Mouse (Mus musculus): Measurements from ENCODE around the gene Adprhl1. TPM values are rescaled to one million over a fixed set of nuclear protein-coding genes. Genes with fewer than 3 reads are reported as not detected.

Gene Adprhl1
- total RNA-seq, 2 experiments from 2014 or later, result 51.9 to 71.6 TPM

GRCm38 (mm10) chr8:13175650-13176049 lies 78.3 kb downstream of the Adprhl1 start:
- DNase-seq, result no peak
- intact Hi-C loops (cut with DNase I; ENCODE audit: low total_unique reads), result loop anchor here (5.0 kb wide), 1 partner anchor 33 kb away; no protein-coding TSS in a partner anchor

GRCm38 (mm10) chr8:13174811-13175210 lies 79.2 kb downstream of the Adprhl1 start:
- intact Hi-C loops (cut with DNase I; ENCODE audit: low total_unique reads), result loop anchor here (5.0 kb wide), 1 partner anchor 33 kb away; no protein-coding TSS in a partner anchor
- DNase-seq, result no peak

GRCm38 (mm10) chr8:13174305-13174704 lies 79.7 kb downstream of the Adprhl1 start:
- intact Hi-C loops (cut with DNase I; ENCODE audit: low total_unique reads), result no loop called here
- no peak for DNase-seq

Small RNA genes within 50 kb of the gene (microRNA-seq; reads per million reads assigned to microRNA genes)
- gene Mir1968, result 5.0 to 6.4 reads per million in 2 experiments

Other genes starting within 250 kb of the Adprhl1 start
- gene F7, start 228.1 kb downstream of the Adprhl1 start, total RNA-seq (2021), result not detected
- not detected for gene F10, start 216.9 kb downstream of the Adprhl1 start, total RNA-seq (2021)
- gene Proz, start 193.2 kb downstream of the Adprhl1 start, total RNA-seq (2021), result not detected
- 1 to 10 TPM; 6.7 to 8.4 TPM for gene Pcid2, start 148.7 kb downstream of the Adprhl1 start, total RNA-seq (2021)
- 10 to 100 TPM; 73.3 to 76.9 TPM for gene Cul4a, start 148.5 kb downstream of the Adprhl1 start, total RNA-seq (2021)
- gene Lamp1, start 95.0 kb downstream of the Adprhl1 start, total RNA-seq (2021), result 100 to 1,000 TPM; 222 to 232 TPM
- 10 to 100 TPM; 10.1 to 12.4 TPM for gene Grtp1, start 53.5 kb downstream of the Adprhl1 start, total RNA-seq (2021)
- 10 to 100 TPM; 45.6 to 46.1 TPM for gene Dcun1d2, start 34.0 kb upstream of the Adprhl1 start, total RNA-seq (2021)
- gene Tmco3, start 34.0 kb upstream of the Adprhl1 start, total RNA-seq (2021), result 10 to 100 TPM; 12.7 to 13.3 TPM
- 10 to 100 TPM; 38.3 to 39.1 TPM for gene Tfdp1, start 84.6 kb upstream of the Adprhl1 start, total RNA-seq (2021)
- gene Atp4b, start 142.7 kb upstream of the Adprhl1 start, total RNA-seq (2021), result not detected
- gene Grk1, start 150.9 kb upstream of the Adprhl1 start, total RNA-seq (2021), result under 1 TPM in 1 of 2 experiments, not detected in 1; 0.02 TPM
- 1 to 10 TPM; 4.3 to 4.8 TPM for gene Tmem255b, start 181.0 kb upstream of the Adprhl1 start, total RNA-seq (2021)
- 10 to 100 TPM; 59.2 to 72.3 TPM for gene Gas6, start 240.3 kb upstream of the Adprhl1 start, total RNA-seq (2021)